Mouse (Mus musculus) ovary, postnatal 14 days (tissue): ENCODE measurements around the gene Mecom.

Source experiments
- DNase-seq: peaks from one replicate; pipeline ENCODE4 v3.0.0; 2022; ENCODE audit warnings: low spot score

Gene Mecom

GRCm38 (mm10) chr3:30207431-30207830 is 340.4 kb downstream of the Mecom start:
- DNase-seq = no peak

GRCm38 (mm10) chr3:30206123-30206522 is 341.7 kb downstream of the Mecom start:
- no peak for DNase-seq

GRCm38 (mm10) chr3:30203764-30204163 is 344.0 kb downstream of the Mecom start:
- DNase-seq = no peak

- no peak for DNase-seq
These were observed 349.0 kb downstream of the Mecom start for GRCm38 (mm10) chr3:30198854-30199253.

GRCm38 (mm10) chr3:30198227-30198626 is 349.6 kb downstream of the Mecom start:
- DNase-seq = no peak

- DNase-seq = no peak
These were observed 352.6 kb downstream of the Mecom start for GRCm38 (mm10) chr3:30195186-30195585.

- DNase-seq = no peak
These were observed 355.4 kb downstream of the Mecom start for GRCm38 (mm10) chr3:30192294-30193007.

GRCm38 (mm10) chr3:30189325-30189724 is 358.5 kb downstream of the Mecom start:
- no peak for DNase-seq

GRCm38 (mm10) chr3:30187812-30188469 is 359.9 kb downstream of the Mecom start:
- DNase-seq = no peak

- no peak for DNase-seq
These were observed 365.9 kb downstream of the Mecom start for GRCm38 (mm10) chr3:30181807-30182481.

- DNase-seq = no peak
These were observed 371.2 kb downstream of the Mecom start for GRCm38 (mm10) chr3:30176615-30177014.

GRCm38 (mm10) chr3:30173812-30174211 is 374.0 kb downstream of the Mecom start:
- no peak for DNase-seq

- no peak for DNase-seq
These were observed 379.2 kb downstream of the Mecom start for GRCm38 (mm10) chr3:30168396-30169186.

GRCm38 (mm10) chr3:30167027-30167426 is 380.8 kb downstream of the Mecom start:
- no peak for DNase-seq

- no peak for DNase-seq
These were observed 383.0 kb downstream of the Mecom start for GRCm38 (mm10) chr3:30164834-30165233.

GRCm38 (mm10) chr3:30163390-30163789 is 384.4 kb downstream of the Mecom start:
- no peak for DNase-seq

- no peak for DNase-seq
These were observed 386.7 kb downstream of the Mecom start for GRCm38 (mm10) chr3:30160961-30161670.

- DNase-seq = no peak
These were observed 387.5 kb downstream of the Mecom start for GRCm38 (mm10) chr3:30160346-30160745.

- no peak for DNase-seq
These were observed 390.6 kb downstream of the Mecom start for GRCm38 (mm10) chr3:30157128-30157670.

- no peak for DNase-seq
These were observed 393.4 kb downstream of the Mecom start for GRCm38 (mm10) chr3:30154390-30154789.

- no peak for DNase-seq
These were observed 393.9 kb downstream of the Mecom start for GRCm38 (mm10) chr3:30153923-30154331.
